Mouse (Mus musculus) c-Kit-negative CD71-positive TER-119-positive erythroid progenitor cells, embryonic 14.5 days (primary cell): ENCODE data around the gene Scmh1.
"Not testable (repeated sequence)": the region's sequence is repeated elsewhere in the genome, so short reads cannot be mapped to it uniquely, and the experiment has no call there.

Experiments
- DNase-seq: peaks from one replicate; pipeline ENCODE4 v3.0.0-alpha.2; 2013; ENCODE audit warnings: low read depth, low spot score

Gene Scmh1

GRCm38 (mm10) chr4:120405144-120405805, at the start of gene Scmh1:
Gene Scmh1, plus strand, starts transcription at chr4:120405281.
- DNase-seq, result peak; percentile 36

- no peak for DNase-seq
These were observed 45.0 kb upstream of the Scmh1 start for GRCm38 (mm10) chr4:120360011-120360521.

GRCm38 (mm10) chr4:120364729-120365128, 40.4 kb upstream of the Scmh1 start:
- DNase-seq, result no peak

- DNase-seq, result no peak
These were observed 39.6 kb upstream of the Scmh1 start for GRCm38 (mm10) chr4:120365456-120365855.

GRCm38 (mm10) chr4:120368031-120368430, 37.0 kb upstream of the Scmh1 start:
- DNase-seq, result no peak

- DNase-seq, result peak; percentile 4
These were observed 36.4 kb upstream of the Scmh1 start for GRCm38 (mm10) chr4:120368663-120369062.

- no peak for DNase-seq
These were observed 35.9 kb upstream of the Scmh1 start for GRCm38 (mm10) chr4:120369156-120369555.

GRCm38 (mm10) chr4:120369861-120370366, 35.2 kb upstream of the Scmh1 start:
- no peak for DNase-seq

- DNase-seq, result no peak
These were observed 32.2 kb upstream of the Scmh1 start for GRCm38 (mm10) chr4:120372838-120373237.

- DNase-seq, result no peak
These were observed 31.3 kb upstream of the Scmh1 start for GRCm38 (mm10) chr4:120373813-120374212.

GRCm38 (mm10) chr4:120380811-120381391, 24.2 kb upstream of the Scmh1 start:
- no peak for DNase-seq

GRCm38 (mm10) chr4:120385496-120385895, 19.6 kb upstream of the Scmh1 start:
- no peak for DNase-seq

- no peak for DNase-seq
These were observed 17.6 kb upstream of the Scmh1 start for GRCm38 (mm10) chr4:120387496-120387895.

- no peak for DNase-seq
These were observed 17.1 kb upstream of the Scmh1 start for GRCm38 (mm10) chr4:120387968-120388367.

GRCm38 (mm10) chr4:120388998-120389542, 16.0 kb upstream of the Scmh1 start:
- DNase-seq, result no peak

GRCm38 (mm10) chr4:120389546-120389945, 15.5 kb upstream of the Scmh1 start:
- no peak for DNase-seq

GRCm38 (mm10) chr4:120391591-120391990, 13.5 kb upstream of the Scmh1 start:
- no peak for DNase-seq

GRCm38 (mm10) chr4:120392341-120392740, 12.7 kb upstream of the Scmh1 start:
- no peak for DNase-seq

GRCm38 (mm10) chr4:120392748-120393147, 12.3 kb upstream of the Scmh1 start:
- DNase-seq, result no peak

- no peak for DNase-seq
These were observed 4.8 kb upstream of the Scmh1 start for GRCm38 (mm10) chr4:120400251-120400650.

GRCm38 (mm10) chr4:120402105-120402504, 3.0 kb upstream of the Scmh1 start:
- not testable (repeated sequence) for DNase-seq

GRCm38 (mm10) chr4:120404247-120404646, 834 bp upstream of the Scmh1 start:
- no peak for DNase-seq

- no peak for DNase-seq
These were observed 320 bp upstream of the Scmh1 start for GRCm38 (mm10) chr4:120404778-120405143.
